Mouse (Mus musculus): ENCODE results near the gene Aldh8a1. TPM values are rescaled to one million over a fixed set of nuclear protein-coding genes. Genes with fewer than 3 reads are reported as not detected.

The Aldh8a1 gene
- polyA plus RNA-seq, 1 experiment from 2014 or later: not detected

DNA sequence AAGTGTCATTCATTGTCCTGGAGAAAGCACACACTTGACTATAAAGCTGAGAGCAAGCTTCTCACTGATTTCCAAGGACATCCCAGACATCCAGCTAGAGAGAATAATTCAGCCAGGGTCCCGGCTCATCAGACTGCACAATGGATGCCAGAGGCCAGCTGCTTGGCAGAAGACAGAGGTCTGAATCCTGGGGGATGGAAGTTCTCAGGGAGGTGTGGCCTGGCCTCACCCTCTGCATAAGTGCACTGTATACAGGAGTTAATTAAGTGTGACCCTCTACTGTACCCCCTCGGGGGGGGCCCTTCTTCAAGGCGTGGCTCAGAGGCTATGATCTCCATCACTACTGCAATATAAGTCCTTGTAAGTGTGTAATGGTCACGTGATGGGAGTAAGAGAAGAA, 24.2 kb downstream of the Aldh8a1 start:
- no peak overlapping the region for H3K4me2 ChIP-seq
- ATAC-seq (ENCODE audit: low read depth): no peak
- no peaks in the 10 kb centered on the region for H3K36me3 ChIP-seq
- no peak overlapping the region for H3K4me3 ChIP-seq
- no peak overlapping the region for H3K9ac ChIP-seq
- H3K4me1 ChIP-seq (replicated peaks): peaks cover 4% of the 10 kb centered on the region; the same call in 1 of the 2 replicates
- WGBS: 57% methylated on average over 4 of the region's 4 CpGs
- H3K27ac ChIP-seq (replicated peaks): no peak overlapping the region
- 0 out of 2 replicates have a peak, but pooled peaks cover 3% of the 10 kb centered on the region for H3K9me3 ChIP-seq
- no peaks in the 10 kb centered on the region for H3K27me3 ChIP-seq

DNA sequence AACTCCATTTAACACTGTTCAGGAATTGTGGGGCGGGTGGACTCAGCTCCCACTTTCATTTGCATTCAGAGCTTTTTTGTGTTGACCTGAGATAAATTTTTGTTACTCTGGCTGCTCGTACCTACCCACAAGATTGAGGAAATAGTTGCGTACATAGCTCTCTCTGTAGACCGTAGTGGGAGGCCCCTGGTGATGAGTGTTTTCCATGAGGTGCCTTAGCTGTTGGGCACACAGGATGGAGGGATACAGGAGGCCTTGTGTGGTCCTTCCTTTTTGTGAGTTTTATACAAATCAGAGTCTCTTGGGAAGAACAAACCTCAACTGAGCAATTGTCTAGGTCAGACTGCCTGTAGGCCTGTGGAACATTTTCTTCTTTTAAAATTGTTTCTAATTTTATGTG, 27.7 kb downstream of the Aldh8a1 start:
- Histone ChIP-seq H3K4me2 (no peak overlapping the region), H3K36me3 (no peaks in the 10 kb centered on the region), H3K27ac (replicated peaks) (no peak overlapping the region), H3K9ac (no peak overlapping the region), H3K4me1 (replicated peaks) (peaks cover 4% of the 10 kb centered on the region; the same call in 1 of the 2 replicates), H3K27me3 (no peaks in the 10 kb centered on the region), H3K9me3 (0 out of 2 replicates have a peak, but pooled peaks cover 3% of the 10 kb centered on the region), H3K4me3 (no peak overlapping the region)
- WGBS: 92% methylated on average over 4 of the region's 4 CpGs
- no peak for ATAC-seq (ENCODE audit: low read depth)

DNA sequence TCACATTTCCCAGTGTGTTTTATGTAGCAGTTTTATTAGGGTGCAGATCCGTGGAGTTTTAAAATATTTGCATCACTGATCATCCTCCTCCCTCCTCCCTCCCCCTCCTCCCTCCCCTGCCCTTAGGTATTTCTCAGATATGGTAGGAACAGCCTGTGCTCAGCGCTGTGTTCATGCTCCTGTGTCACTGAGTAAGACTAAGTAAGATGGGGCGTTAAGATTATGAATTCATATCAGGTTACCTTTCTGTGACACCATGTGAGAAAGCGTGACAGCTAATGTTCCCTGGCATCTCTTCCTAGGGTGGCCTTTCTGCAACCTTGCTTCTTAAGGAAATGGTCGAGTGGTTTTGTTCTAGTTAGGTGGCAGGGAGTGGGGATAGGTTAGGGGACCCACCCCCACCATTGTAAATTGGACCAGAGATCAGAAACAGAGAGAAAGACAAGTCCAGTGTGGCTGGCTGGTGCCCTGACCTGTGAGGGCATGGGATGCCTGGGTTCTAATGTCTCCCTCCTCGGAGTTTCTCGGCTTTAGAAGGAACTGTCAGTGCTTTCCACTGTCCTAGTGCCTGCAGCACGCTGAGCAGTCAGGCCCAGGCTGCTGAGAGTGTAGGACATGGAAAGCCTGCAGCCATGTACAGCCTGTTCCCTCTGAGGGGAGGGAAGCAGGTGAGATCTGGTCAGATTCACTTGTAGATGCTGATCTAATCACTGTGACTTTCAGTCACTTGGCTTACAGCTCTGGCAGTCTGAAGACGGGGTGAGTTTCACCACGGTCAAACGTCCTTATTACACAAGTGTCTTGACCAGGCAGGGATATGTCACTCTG, 28.8 kb downstream of the Aldh8a1 start:
- no peak overlapping the region for H3K27ac ChIP-seq (replicated peaks)
- ATAC-seq (ENCODE audit: low read depth): no peak
- peaks cover 4% of the 10 kb centered on the region; the same call in 1 of the 2 replicates for H3K4me1 ChIP-seq (replicated peaks)
- H3K9me3 ChIP-seq: 0 out of 2 replicates have a peak, but pooled peaks cover 3% of the 10 kb centered on the region
- no peak overlapping the region for H3K4me2 ChIP-seq
- H3K4me3 ChIP-seq: no peak overlapping the region
- no peaks in the 10 kb centered on the region for H3K36me3 ChIP-seq
- H3K9ac ChIP-seq: no peak overlapping the region
- WGBS: 81% methylated on average over 11 of the region's 11 CpGs
- no peaks in the 10 kb centered on the region for H3K27me3 ChIP-seq

DNA sequence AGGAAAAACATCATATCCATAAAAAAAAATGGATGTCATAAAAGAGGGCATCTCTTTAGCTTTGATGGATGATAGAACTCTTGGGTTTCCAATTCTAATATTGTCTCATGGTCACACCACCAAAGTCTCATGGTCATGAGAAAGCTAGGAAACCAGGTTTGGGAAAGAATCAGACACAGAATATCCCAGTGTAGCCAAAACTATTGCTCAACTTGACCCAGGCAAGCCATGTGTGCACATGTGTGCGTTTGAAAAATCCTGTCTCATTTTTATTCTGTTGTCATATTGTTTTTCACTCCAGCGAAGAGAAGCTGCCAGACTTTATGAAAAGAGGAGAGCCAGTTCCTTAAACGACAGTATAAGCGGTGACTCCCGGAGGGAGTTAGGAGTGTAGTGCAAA, 33.6 kb downstream of the Aldh8a1 start:
- Histone ChIP-seq H3K9ac (no peak overlapping the region), H3K9me3 (no peaks in the 10 kb centered on the region), H3K4me1 (replicated peaks) (no peaks in the 10 kb centered on the region), H3K27ac (replicated peaks) (no peak overlapping the region), H3K36me3 (no peaks in the 10 kb centered on the region), H3K4me2 (no peak overlapping the region), H3K27me3 (no peaks in the 10 kb centered on the region), H3K4me3 (no peak overlapping the region)
- ATAC-seq (ENCODE audit: low read depth): no peak
- 86% methylated on average over 5 of the region's 5 CpGs for WGBS

DNA sequence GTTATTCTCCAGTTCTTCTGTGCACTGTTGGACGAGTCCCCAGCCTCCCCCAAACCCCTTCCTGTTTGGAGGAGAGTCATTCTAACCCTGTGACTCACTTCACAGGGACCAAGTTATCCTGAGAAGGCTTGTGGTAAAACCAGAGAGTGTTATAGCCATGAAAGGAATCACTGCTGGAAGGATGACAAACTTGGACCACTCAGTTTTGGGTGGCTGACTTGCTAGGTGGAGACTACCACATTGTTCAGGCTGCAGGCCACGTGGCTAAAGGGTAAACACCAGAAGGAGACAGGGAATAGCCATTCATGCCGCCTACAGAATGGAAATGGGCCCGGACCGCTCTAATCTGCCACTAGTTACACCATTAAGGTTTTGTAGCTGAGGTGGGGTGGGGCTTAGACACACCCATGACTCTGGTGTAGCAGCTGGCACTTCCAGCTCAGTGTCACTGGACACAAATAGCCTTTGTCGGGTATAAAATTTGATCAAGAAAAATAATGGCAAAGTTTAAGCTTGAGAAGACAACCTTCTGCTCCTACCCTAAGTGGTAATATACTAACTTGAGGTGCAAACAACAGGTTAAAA, 34.6 kb downstream of the Aldh8a1 start:
- no peak overlapping the region for H3K27ac ChIP-seq (replicated peaks)
- no peaks in the 10 kb centered on the region for H3K4me1 ChIP-seq (replicated peaks)
- H3K9me3 ChIP-seq: no peaks in the 10 kb centered on the region
- no peak for ATAC-seq (ENCODE audit: low read depth)
- no peak overlapping the region for H3K9ac ChIP-seq
- WGBS: 71% methylated on average over 6 of the region's 6 CpGs
- no peaks in the 10 kb centered on the region for H3K36me3 ChIP-seq
- no peaks in the 10 kb centered on the region for H3K27me3 ChIP-seq
- H3K4me3 ChIP-seq: no peak overlapping the region
- H3K4me2 ChIP-seq: no peak overlapping the region

DNA sequence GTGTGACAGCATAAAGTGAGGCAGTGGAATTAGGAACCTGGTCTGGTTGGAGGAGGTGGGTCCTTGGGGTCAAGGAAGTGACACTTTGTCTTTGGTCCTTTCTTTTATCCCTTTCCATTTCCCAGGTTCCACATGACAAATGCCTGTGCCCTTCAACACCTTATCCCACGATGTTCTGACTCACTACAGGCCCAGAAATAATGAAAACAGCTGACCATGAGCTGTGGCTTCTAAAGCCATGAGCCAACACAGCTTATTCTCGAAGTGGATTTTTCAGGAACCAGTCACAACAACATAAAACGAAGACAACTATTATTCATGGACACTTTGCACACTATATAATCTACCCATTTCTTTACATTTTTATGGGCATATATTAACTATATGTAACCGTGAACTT, 37.9 kb downstream of the Aldh8a1 start:
- Histone ChIP-seq H3K27me3 (no peaks in the 10 kb centered on the region), H3K4me1 (replicated peaks) (no peaks in the 10 kb centered on the region), H3K4me3 (no peak overlapping the region), H3K27ac (replicated peaks) (no peak overlapping the region), H3K36me3 (no peaks in the 10 kb centered on the region), H3K9me3 (no peaks in the 10 kb centered on the region), H3K9ac (no peak overlapping the region), H3K4me2 (no peak overlapping the region)
- ATAC-seq (ENCODE audit: low read depth): no peak
- WGBS: 79% methylated on average over 4 of the region's 4 CpGs

DNA sequence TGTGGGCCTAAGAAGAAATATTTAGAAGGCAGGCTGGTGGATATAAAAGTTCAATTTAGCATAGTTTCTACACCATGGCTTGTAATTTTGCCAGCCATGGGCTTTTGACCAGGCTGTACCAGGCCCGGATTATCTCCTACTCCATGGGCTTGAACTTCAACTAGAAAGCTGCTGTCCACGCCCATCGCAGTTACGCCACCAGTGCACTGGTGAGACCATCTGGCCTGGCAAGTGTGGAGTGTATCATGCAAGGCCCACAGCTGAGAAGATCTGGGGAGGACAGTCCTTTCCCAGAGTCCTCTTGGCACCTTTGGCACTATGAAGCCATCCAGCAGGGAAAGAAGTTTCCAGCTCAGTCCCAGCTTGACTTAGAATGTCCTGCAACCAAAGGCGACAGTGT, 39.1 kb downstream of the Aldh8a1 start:
- no peak overlapping the region for H3K27ac ChIP-seq (replicated peaks)
- no peaks in the 10 kb centered on the region for H3K36me3 ChIP-seq
- H3K27me3 ChIP-seq: no peaks in the 10 kb centered on the region
- H3K9me3 ChIP-seq: no peaks in the 10 kb centered on the region
- ATAC-seq (ENCODE audit: low read depth): no peak
- H3K4me1 ChIP-seq (replicated peaks): no peaks in the 10 kb centered on the region
- no peak overlapping the region for H3K4me2 ChIP-seq
- H3K4me3 ChIP-seq: no peak overlapping the region
- no peak overlapping the region for H3K9ac ChIP-seq
- WGBS: 94% methylated on average over 5 of the region's 5 CpGs

DNA sequence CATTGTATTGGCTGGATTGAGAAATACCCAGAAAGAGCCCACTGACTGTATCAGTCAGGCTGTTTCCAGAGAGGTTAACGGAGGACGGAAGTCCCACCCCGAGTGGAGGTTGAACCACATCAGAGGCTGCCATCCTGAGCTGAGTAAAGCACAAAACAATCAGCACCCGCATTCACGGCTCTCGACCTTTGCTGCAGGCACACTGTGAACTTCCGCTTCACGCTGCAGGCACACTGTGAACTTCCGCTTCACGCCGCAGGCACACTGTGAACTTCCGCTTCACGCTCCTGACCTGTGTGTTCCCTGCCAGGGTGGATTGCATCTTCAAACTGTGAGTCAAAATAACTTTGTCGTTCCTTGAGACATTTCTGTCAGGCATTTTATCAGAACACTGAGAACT, 42.1 kb downstream of the Aldh8a1 start:
- no peak overlapping the region for H3K27ac ChIP-seq (replicated peaks)
- ATAC-seq (ENCODE audit: low read depth): no peak

DNA sequence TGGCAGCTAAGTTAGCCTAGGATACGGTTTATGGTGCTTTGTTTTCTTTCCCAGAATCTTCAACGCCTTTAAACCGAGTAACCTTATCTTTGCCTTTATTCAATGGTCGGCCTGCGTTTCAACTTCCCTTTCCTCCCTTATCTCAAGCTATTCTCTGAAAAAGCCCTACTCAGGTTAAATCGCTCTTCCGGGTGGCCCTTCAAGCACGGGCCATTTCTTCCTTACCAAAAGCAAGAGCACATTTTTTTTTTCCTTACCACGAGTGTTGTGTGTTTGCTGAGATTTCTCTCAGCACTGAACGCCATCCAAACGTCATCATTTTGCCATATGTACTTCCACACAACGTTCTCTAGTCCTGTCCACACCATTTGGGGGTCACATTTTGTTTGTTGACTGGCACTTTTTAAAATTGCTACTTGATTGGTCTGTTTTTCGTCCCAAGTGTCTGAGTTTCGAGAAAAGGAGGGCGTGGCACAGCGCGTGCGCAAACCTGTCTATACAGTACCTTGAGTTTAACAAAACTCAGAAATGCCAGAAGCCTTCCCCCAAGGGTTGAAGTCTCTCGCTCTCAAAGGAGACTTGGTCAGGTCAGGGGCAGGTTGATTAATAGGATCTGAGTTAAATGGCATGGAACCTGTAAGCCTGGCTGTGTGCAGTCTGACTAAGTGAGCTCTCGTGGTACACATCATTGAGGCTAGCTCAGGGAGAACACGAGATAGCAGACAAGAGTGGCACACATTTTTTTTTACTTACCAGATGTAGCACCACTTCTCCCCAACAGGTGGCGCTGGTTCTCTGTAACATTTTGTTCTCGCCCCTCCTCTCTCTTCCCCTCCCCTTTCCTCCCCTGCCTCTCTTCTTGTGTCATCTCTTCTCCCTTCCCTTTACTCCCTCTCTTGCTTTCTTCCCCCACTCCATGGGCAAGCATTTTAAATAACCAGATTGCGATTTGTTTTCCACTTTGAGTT, 43.6 kb downstream of the Aldh8a1 start:
- ATAC-seq (ENCODE audit: low read depth): no peak
- 75% methylated on average over 24 of the region's 24 CpGs for WGBS

More for the DNA sequence above, 42.1 kb downstream of the Aldh8a1 start:
- Histone ChIP-seq H3K9ac (no peak overlapping the region), H3K27me3 (no peaks in the 10 kb centered on the region), H3K4me1 (replicated peaks) (no peaks in the 10 kb centered on the region), H3K4me2 (no peak overlapping the region), H3K4me3 (no peak overlapping the region), H3K9me3 (no peaks in the 10 kb centered on the region), H3K36me3 (no peaks in the 10 kb centered on the region)
- 87% methylated on average over 14 of the region's 14 CpGs for WGBS

DNA sequence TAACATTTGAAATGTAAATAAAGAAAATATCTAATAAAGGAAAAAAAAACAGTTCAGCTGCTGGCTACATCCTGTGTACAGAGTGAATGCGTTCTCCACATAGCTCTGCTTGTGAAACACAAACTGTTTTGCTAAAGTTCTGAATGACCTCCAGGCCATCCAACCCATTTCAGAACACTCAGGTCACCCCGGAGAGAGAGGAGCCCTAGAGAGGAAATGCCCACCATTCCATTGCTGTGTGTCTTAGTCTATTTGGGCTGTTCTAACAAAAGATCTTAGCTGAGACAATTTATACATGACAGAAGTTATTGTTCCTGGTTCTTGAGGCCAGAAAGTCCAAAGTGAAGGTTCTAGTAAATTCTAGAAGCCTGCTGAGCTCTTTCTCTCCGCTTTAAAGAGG, 49.4 kb downstream of the Aldh8a1 start:
- no peak overlapping the region for H3K4me2 ChIP-seq
- H3K9me3 ChIP-seq: no peaks in the 10 kb centered on the region
- no peak overlapping the region for H3K9ac ChIP-seq
- 61% methylated on average over 3 of the region's 3 CpGs for WGBS
- no peaks in the 10 kb centered on the region for H3K4me1 ChIP-seq (replicated peaks)
- no peak overlapping the region for H3K27ac ChIP-seq (replicated peaks)
- no peaks in the 10 kb centered on the region for H3K27me3 ChIP-seq
- no peak for ATAC-seq (ENCODE audit: low read depth)
- no peaks in the 10 kb centered on the region for H3K36me3 ChIP-seq
- no peak overlapping the region for H3K4me3 ChIP-seq

More for the DNA sequence above, 43.6 kb downstream of the Aldh8a1 start:
- Histone ChIP-seq H3K27me3 (no peaks in the 10 kb centered on the region), H3K4me1 (replicated peaks) (no peaks in the 10 kb centered on the region), H3K36me3 (no peaks in the 10 kb centered on the region), H3K4me2 (no peak overlapping the region), H3K9ac (no peak overlapping the region), H3K4me3 (no peak overlapping the region), H3K9me3 (no peaks in the 10 kb centered on the region), H3K27ac (replicated peaks) (no peak overlapping the region)

DNA sequence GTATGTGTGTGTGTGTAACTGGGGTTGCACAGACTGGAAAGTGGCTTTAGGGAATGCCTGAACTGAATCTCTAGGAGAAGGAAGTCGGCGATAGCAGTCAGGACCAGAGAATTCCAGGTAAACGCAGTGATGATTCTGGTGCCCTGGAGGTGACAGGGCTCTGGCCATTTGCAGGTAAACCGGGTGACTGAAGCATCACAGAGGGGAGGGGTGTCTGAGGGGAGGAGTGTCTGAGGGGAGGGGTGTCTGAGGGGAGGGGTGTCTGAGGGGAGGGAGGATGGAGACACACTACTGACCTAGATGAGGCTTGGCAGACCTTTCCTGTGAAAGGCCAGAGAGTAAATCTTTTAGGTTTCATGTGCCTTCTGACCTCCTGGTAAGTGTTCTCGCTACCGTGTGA, 50.9 kb downstream of the Aldh8a1 start:
- Histone ChIP-seq H3K4me2 (no peak overlapping the region), H3K4me1 (replicated peaks) (no peaks in the 10 kb centered on the region), H3K36me3 (no peaks in the 10 kb centered on the region), H3K27me3 (no peaks in the 10 kb centered on the region), H3K4me3 (no peak overlapping the region), H3K9ac (no peak overlapping the region), H3K9me3 (no peaks in the 10 kb centered on the region), H3K27ac (replicated peaks) (no peak overlapping the region)
- 77% methylated on average over 6 of the region's 6 CpGs for WGBS
- no peak for ATAC-seq (ENCODE audit: low read depth)

DNA sequence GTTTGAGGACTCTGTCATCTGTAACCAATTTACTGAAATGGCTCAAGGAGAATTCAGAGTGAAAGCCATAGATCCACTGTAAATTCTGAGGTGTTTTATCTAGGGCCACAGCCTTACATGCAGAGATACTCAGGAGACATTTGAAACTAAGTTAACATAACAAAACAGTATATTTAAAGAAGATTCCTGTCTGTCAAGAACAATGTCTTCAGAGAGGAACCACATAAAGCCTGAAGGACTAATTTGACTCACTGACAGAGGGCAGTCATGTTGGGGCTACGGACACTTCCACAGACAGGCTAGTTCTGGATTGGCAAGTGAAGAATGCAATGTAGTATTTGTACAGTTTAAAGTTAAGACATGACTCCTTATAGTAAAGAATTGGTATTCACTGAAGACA, 62.2 kb downstream of the Aldh8a1 start:
- no peak for ATAC-seq (ENCODE audit: low read depth)
- Histone ChIP-seq H3K27me3 (no peaks in the 10 kb centered on the region), H3K9me3 (no peaks in the 10 kb centered on the region), H3K4me1 (replicated peaks) (peaks cover 7% of the 10 kb centered on the region; the same call in 1 of the 2 replicates), H3K9ac (no peak overlapping the region), H3K4me2 (no peak overlapping the region), H3K4me3 (no peak overlapping the region), H3K27ac (replicated peaks) (no peak overlapping the region), H3K36me3 (no peaks in the 10 kb centered on the region)
- 85% methylated on average over 1 of the region's 1 CpGs for WGBS
